Mouse (Mus musculus): ENCODE data around the gene 4930474N05Rik.

Gene 4930474N05Rik

GRCm38 (mm10) chr14:36094617-36095016, at the start of gene 4930474N05Rik:
Gene 4930474N05Rik (plus strand): TSS chr14:36094917.
- no peak for DNase-seq (ENCODE audit: low spot score in 2 of 2)

DNA sequence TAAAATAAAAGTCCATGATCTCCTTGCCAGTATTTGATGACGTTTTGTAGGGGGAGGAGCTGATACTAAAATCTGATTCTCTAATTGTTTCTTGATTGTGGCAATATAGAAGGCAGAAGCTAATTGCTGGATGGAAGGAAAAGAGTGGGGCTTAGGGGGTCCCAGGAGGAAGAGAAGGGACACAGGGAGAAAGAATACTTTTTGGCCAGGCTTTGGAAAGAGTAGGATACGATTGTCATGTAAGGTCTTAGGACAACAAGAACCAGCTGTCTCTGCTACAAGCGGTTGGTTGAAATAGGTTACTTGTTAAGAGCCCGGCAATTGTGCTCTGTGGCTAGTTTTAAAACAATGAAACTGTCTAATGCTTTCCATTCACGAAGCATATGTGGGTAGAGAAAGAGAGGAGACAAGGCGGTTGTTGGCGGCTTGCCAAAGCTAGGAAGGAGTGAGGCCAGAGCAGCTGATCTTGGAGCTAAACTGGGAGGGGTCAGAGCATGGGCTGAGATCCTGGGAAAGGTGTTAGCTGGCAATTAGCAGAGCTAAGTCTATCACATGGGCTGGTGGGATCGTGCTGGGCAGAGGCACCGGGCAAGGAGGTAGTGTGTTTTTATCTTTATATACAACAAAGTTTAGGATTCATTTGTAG, 45.8 kb upstream of the 4930474N05Rik start:
- DNase-seq (ENCODE audit: low spot score in 2 of 2) = no peak

DNA sequence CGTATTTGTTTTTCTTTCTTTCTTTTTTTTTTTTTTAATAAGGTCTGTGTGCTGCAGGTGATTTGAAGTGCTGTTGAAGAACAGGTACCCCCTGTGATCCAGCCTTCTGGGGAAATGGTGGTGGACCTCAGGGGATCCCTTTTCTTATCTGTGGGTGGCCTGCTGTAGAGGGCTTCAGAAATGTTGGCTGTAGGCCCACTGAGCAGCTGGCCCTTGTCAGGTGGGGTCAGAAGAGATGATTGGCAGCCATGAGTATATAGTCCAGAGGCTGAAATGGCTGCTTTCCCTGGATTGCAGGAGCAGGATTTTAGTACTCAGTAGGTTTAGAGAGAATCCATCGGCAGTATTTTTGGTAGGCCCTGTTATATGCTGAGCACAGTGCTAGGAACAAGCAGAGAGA, 41.4 kb upstream of the 4930474N05Rik start:
- no peak for DNase-seq (ENCODE audit: low spot score in 2 of 2)

DNA sequence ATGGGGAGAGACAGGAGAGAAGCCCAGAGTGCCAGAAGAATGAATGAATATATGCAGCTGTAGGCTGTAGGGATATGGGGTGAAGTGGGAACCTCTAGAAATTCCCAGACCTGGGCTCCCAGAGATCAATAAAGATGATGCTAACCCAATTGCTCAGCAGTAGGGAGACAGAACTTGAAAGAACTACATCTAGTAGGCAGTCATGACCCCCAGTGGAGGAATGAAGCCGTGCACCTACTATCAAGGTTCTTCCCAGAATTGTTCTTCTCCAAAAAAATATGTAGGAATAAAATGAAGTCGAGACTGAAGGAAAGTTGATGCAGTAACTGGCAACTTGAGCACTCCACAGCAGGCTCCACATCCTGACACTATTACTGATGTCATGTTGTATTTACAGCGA, 3.8 kb downstream of the 4930474N05Rik start:
- DNase-seq (ENCODE audit: low spot score in 2 of 2) = no peak

- DNase-seq (ENCODE audit: low spot score in 2 of 2) = no peak
Measured at GRCm38 (mm10) chr14:36099647-36100046, 4.9 kb downstream of the 4930474N05Rik start.

- DNase-seq (ENCODE audit: low spot score in 2 of 2) = no peak
Measured at GRCm38 (mm10) chr14:36100731-36101130, 6.0 kb downstream of the 4930474N05Rik start.

- DNase-seq (ENCODE audit: low spot score in 2 of 2) = no peak
Measured at GRCm38 (mm10) chr14:36114481-36114880, 19.8 kb downstream of the 4930474N05Rik start.

DNA sequence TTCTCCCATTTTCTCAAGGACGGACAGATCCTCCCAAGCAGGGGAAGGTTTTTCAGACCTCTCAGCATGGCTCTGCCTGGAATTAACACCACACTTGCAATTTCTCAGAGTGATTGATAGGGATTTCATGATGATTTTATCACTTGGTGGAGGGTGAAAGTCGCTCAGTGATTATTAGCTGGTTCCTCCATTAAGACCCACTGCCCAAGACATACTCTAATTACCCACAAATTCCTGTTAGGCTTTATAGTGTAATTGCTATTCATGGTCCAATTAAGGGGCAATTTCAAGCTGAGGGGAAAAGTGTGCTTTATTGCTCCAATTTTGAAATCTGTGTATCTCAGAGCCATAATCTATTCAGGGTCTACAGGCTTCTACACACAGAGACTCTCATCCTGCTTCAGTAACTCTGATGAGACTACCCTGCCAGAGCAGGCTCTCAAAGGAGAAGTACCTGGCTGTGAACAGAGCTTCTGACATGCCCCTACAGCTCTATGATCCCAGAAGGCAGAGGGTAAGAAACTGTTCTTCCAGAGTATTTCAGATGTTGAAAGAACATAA, 29.1 kb downstream of the 4930474N05Rik start:
- DNase-seq (ENCODE audit: low spot score in 2 of 2) = no peak

DNA sequence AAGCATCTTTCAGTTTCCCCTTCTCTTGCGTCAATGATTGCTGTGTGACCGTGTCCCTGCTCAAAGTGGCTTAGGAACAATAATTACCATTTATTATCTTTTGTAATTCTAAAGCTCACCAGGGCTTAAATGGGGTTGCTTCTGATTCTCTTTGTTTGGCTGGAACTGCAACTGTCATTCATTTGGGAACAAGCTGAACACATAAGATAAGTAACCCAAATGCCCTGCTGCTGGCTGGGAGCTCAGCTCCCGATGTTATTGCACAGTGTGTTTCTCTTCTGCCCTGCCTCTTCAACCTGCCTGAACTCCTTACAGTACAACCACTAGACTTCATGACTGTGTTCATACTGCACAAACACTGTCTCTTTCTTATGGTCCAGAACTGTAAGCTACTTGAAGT, 41.0 kb downstream of the 4930474N05Rik start:
- DNase-seq (ENCODE audit: low spot score in 2 of 2) = no peak

DNA sequence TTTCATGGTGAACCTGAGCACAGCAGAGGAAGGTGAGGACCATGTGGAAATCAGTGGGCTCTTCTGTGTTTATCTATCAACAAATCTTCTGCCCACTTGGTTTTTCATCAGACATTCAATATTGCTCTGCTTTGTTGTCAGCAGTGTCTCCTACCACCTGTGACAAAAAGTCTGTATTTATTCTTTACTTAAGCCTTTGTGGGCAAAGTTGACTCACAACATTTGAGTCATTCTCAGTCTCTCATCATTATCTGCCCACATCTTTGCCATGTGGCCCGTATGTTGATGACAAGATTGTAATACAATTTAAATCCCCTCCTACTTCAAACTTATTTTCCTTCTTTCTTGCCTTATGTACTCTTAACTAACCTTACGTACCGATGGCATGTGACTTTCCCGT, 43.0 kb downstream of the 4930474N05Rik start:
- no peak for DNase-seq (ENCODE audit: low spot score in 2 of 2)

DNA sequence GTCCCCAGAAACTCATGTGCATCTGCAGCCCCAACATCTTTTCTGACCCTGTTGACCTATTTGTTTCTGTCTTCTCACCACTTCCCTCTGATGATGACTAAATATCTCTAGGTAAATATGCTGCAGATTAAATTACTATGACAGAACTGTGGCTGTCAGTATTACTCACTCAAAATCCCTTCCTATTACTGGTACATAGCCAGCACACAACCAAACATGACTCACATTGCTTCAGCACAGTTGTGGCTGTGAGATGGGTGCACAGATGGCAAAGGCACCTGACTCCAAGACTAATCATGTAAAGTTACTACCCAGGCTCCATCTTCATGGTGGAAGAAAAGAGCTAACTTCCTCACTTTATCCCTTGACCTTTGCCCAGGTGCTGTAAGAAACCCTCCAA, 50.5 kb downstream of the 4930474N05Rik start:
- no peak for DNase-seq (ENCODE audit: low spot score in 2 of 2)

Data from thymus, postnatal 10 days (tissue).